Mouse (Mus musculus) heart, postnatal 0 days (tissue): ENCODE results near the gene Pik3cd. TPM values are rescaled to one million over a fixed set of nuclear protein-coding genes. Genes with fewer than 3 reads are reported as not detected.
A peak's percentile ranks its signal among the peaks of the same experiment; 100 is the strongest.

ENCODE experiments used
- ATAC-seq: fragments of 200-750 bp; cut with Nextera tagmentation; 2 replicates; pipeline ENCODE4 v1.8.0; 2017; ENCODE audit warnings: low read depth, moderate number of reproducible peaks, moderate library complexity; ENCODE audit not compliant: insufficient read depth
- DNase-seq: peaks from one replicate; pipeline ENCODE4 v3.0.0-alpha.2; 2016; ENCODE audit warnings: low spot score
- H3K27ac ChIP-seq: fragments of 300-500 bp; sonication (generic); 2 replicates; pipeline ENCODE4 v1.5.1; 2014; ENCODE audit warnings: low read depth, mild to moderate bottlenecking
- H3K27me3 ChIP-seq: fragments of 300-500 bp; sonication (generic); 2 replicates; pipeline ENCODE4 v1.6.1; 2014; ENCODE audit warnings: low read length, mixed read lengths; ENCODE audit not compliant: control insufficient read depth, insufficient read depth
- H3K36me3 ChIP-seq: fragments of 300-500 bp; sonication (generic); replicated peaks from 2 replicates; pipeline ENCODE4 v1.6.1; 2014; ENCODE audit warnings: low read length, mixed read lengths; ENCODE audit not compliant: control insufficient read depth, insufficient read depth
- H3K4me1 ChIP-seq: fragments of 300-500 bp; sonication (generic); 2 replicates; pipeline ENCODE4 v1.6.1; 2014; ENCODE audit warnings: antibody characterized with exemption; ENCODE audit not compliant: control insufficient read depth, insufficient read depth
- H3K4me2 ChIP-seq: fragments of 300-500 bp; sonication (generic); 2 replicates; pipeline ENCODE4 v1.6.1; 2014; ENCODE audit warnings: low read depth, mild to moderate bottlenecking, low read length, moderate library complexity
- H3K4me3 ChIP-seq: fragments of 300-500 bp; sonication (generic); 2 replicates; pipeline ENCODE4 v1.5.1; 2014; ENCODE audit warnings: low read depth, low read length
- H3K9ac ChIP-seq: fragments of 300-500 bp; sonication (generic); replicated peaks from 2 replicates; pipeline ENCODE4 v1.6.1; 2014; ENCODE audit warnings: low read depth, low read length, mixed read lengths
- H3K9me3 ChIP-seq: fragments of 300-500 bp; sonication (generic); replicated peaks from 2 replicates; pipeline ENCODE4 v1.6.1; 2016; ENCODE audit warnings: low read length; ENCODE audit not compliant: control insufficient read depth
- CTCF ChIP-seq: IDR thresholded peaks from 2 replicates; pipeline ENCODE4 v1.5.1; 2016; ENCODE audit warnings: antibody characterized with exemption, control low read depth, low read depth
- EP300 ChIP-seq: IDR thresholded peaks from 2 replicates; pipeline ENCODE4 v1.6.1; 2016; ENCODE audit warnings: antibody characterized with exemption, low read depth
- WGBS: fragments of 180-500 bp; shearing (Covaris S2); extraction: QIAGEN DNeasy Blood & Tissue Kit; methylation state at CpG from one replicate; pipeline ENCODE4 v1.1.7; 2014; 5-methylcytosine and 5-hydroxymethylcytosine counted together
- polyA plus RNA-seq: library from polyadenylated mRNA; unstranded; fragments of >200 nt; fragmentation: Nextera tagmentation; extraction: Ambion mirVana; gene quantifications from 2 replicates; pipeline ENCODE4 v1.2.1, GENCODE M21; 2015
- total RNA-seq: library from RNA; depleted of rRNA; stranded (reverse); fragments of >200 nt; gene quantifications from 2 replicates; pipeline ENCODE4 v1.2.3, GENCODE M21; 2014; ENCODE audit warnings: low replicate concordance

Gene Pik3cd
- total and polyA plus RNA-seq, 2 experiments from 2014 or later: 1.3 to 14.8 TPM

- no peak for TF ChIP-seq EP300
- TF ChIP-seq CTCF: no peak
- ATAC-seq: no peak
- H3K9ac ChIP-seq: no peak overlapping the region
- peaks cover 9% of the 10 kb centered on the region; the same call in 1 of the 2 replicates for H3K36me3 ChIP-seq
- peak overlapping the region; percentile 88; the same call in 1 of the 2 replicates for H3K27ac ChIP-seq
- H3K4me3 ChIP-seq: no peak overlapping the region
- H3K4me2 ChIP-seq: peak overlapping the region; percentile 99; the same call in 1 of the 2 replicates
- peaks cover 58% of the 10 kb centered on the region for H3K4me1 ChIP-seq
- H3K27me3 ChIP-seq: no peaks in the 10 kb centered on the region
- no peak for DNase-seq
- WGBS: 41% methylated on average over 5 of the region's 5 CpGs
- H3K9me3 ChIP-seq: no peaks in the 10 kb centered on the region
Measured at GRCm38 (mm10) chr4:149735624-149736250, 33.4 kb upstream of the Pik3cd start.

- Histone ChIP-seq H3K27me3 (no peaks in the 10 kb centered on the region), H3K9me3 (no peaks in the 10 kb centered on the region), H3K9ac (no peak overlapping the region), H3K36me3 (peaks cover 13% of the 10 kb centered on the region; the same call in 1 of the 2 replicates), H3K4me1 (peaks cover 58% of the 10 kb centered on the region), H3K4me2 (no peak overlapping the region), H3K27ac (peak overlapping the region; percentile 63), H3K4me3 (no peak overlapping the region)
- 69% methylated on average over 10 of the region's 10 CpGs for WGBS
- DNase-seq (no peak), ATAC-seq (no peak)
- TF ChIP-seq CTCF: no peak
- TF ChIP-seq EP300: no peak
Measured at GRCm38 (mm10) chr4:149734730-149735475, 32.5 kb upstream of the Pik3cd start.

- Histone ChIP-seq H3K4me1 (peaks cover 58% of the 10 kb centered on the region), H3K9me3 (no peaks in the 10 kb centered on the region), H3K4me3 (no peak overlapping the region), H3K36me3 (peaks cover 18% of the 10 kb centered on the region), H3K27ac (peak overlapping the region; percentile 63), H3K4me2 (no peak overlapping the region), H3K9ac (no peak overlapping the region; the same call in 1 of the 2 replicates), H3K27me3 (no peaks in the 10 kb centered on the region)
- 70% methylated on average over 6 of the region's 6 CpGs for WGBS
- TF ChIP-seq EP300 (no peak), CTCF (no peak)
- ATAC-seq: no peak
- no peak for DNase-seq
Measured at GRCm38 (mm10) chr4:149734246-149734645, 31.9 kb upstream of the Pik3cd start.

- Histone ChIP-seq H3K9me3 (no peaks in the 10 kb centered on the region), H3K4me3 (no peak overlapping the region), H3K27ac (peak overlapping the region; percentile 63), H3K9ac (no peak overlapping the region), H3K4me2 (0 out of 2 replicates have a peak overlapping the region, but pooled peaks have one; percentile 20), H3K27me3 (no peaks in the 10 kb centered on the region), H3K4me1 (peaks cover 58% of the 10 kb centered on the region), H3K36me3 (peaks cover 23% of the 10 kb centered on the region)
- TF ChIP-seq EP300: no peak
- no peak for TF ChIP-seq CTCF
- DNase-seq (no peak), ATAC-seq (no peak)
- WGBS: 49% methylated on average over 6 of the region's 6 CpGs
Measured at GRCm38 (mm10) chr4:149733748-149734147, 31.4 kb upstream of the Pik3cd start.

GRCm38 (mm10) chr4:149732800-149733199 is 30.4 kb upstream of the Pik3cd start:
- Histone ChIP-seq H3K4me2 (no peak overlapping the region), H3K27ac (peak overlapping the region; percentile 63), H3K9me3 (no peaks in the 10 kb centered on the region), H3K4me1 (peaks cover 58% of the 10 kb centered on the region), H3K9ac (no peak overlapping the region), H3K36me3 (peaks cover 30% of the 10 kb centered on the region), H3K27me3 (no peaks in the 10 kb centered on the region), H3K4me3 (no peak overlapping the region)
- no peak for DNase-seq
- ATAC-seq: peak; percentile 8; the same call in 1 of the 2 replicates
- TF ChIP-seq EP300 (no peak), CTCF (no peak)
- WGBS: 29% methylated on average over 10 of the region's 10 CpGs
